Mouse (Mus musculus) forebrain, embryonic 10.5 days (tissue): Measurements from ENCODE around the gene Zfp866. TPM values are rescaled to one million over a fixed set of nuclear protein-coding genes. Genes with fewer than 3 reads are reported as not detected.

Experiments used
- DNase-seq: peaks from one replicate; pipeline ENCODE4 v3.0.0-alpha.2; 2017; ENCODE audit warnings: low spot score; ENCODE audit errors: extremely low spot score
- H3K27ac ChIP-seq: fragments of 300-500 bp; sonication (generic); 2 replicates; pipeline ENCODE4 v1.5.1; 2016; ENCODE audit warnings: mild to moderate bottlenecking
- H3K27me3 ChIP-seq: fragments of 300-500 bp; sonication (generic); 2 replicates; pipeline ENCODE4 v1.6.1; 2016; ENCODE audit warnings: mild to moderate bottlenecking; ENCODE audit not compliant: poor library complexity, severe bottlenecking
- H3K36me3 ChIP-seq: fragments of 300-500 bp; sonication (generic); replicated peaks from 2 replicates; pipeline ENCODE4 v1.6.1; 2016; ENCODE audit warnings: mild to moderate bottlenecking, moderate library complexity
- H3K4me1 ChIP-seq: fragments of 300-500 bp; sonication (generic); 2 replicates; pipeline ENCODE4 v1.6.1; 2016
- H3K4me3 ChIP-seq: fragments of 300-500 bp; sonication (generic); 2 replicates; pipeline ENCODE4 v1.5.1; 2016; ENCODE audit warnings: mild to moderate bottlenecking, moderate library complexity
- H3K9me3 ChIP-seq: fragments of 300-500 bp; sonication (generic); 2 replicates; pipeline ENCODE4 v1.6.1; 2016; ENCODE audit warnings: mild to moderate bottlenecking, moderate library complexity
- whole genome bisulfite sequencing: fragments of 180-500 bp; shearing (Covaris S2); methylation state at CpG from one replicate; pipeline ENCODE4 v1.1.7; 2016; 5-methylcytosine and 5-hydroxymethylcytosine counted together
- polyA plus RNA-seq: library from polyadenylated mRNA; unstranded; fragments of >200 nt; fragmentation: Nextera tagmentation; extraction: Ambion mirVana; gene quantifications from 2 replicates; pipeline ENCODE4 v1.2.1, GENCODE M21; 2016

The Zfp866 gene
- polyA plus RNA-seq, 1 experiment from 2014 or later, result 34.8 TPM

DNA sequence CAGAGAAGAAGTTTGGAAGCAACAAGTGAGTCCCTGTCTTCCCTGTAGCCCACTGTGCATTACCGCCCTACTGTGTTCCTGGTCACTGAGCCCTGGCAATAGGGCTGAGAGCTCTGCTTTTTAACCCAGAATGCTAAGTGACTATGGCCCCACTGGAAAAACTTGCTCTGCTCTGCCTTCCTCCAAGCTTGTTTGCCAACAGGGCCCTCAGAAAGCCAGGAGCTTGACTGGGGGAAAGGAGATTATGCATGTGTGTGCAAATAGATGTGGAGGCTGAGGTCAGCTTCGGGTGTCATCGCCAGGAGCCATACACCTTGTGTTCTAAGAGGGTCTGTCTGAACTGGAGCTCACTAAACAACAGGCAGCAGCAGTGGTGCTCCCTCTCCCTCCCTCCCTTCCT is 3.1 kb upstream of the Zfp866 start:
- no peaks in the 10 kb centered on the region for H3K27me3 ChIP-seq
- WGBS, result 95% methylated on average over 3 of the region's 3 CpGs
- H3K4me3 ChIP-seq, result no peak overlapping the region

GRCm38 (mm10) chr8:69793666-69794065 is 2.7 kb upstream of the Zfp866 start:
- no peaks in the 10 kb centered on the region for H3K27me3 ChIP-seq
- DNase-seq, result no peak
- no peak overlapping the region for H3K27ac ChIP-seq
- peaks cover 60% of the 10 kb centered on the region for H3K36me3 ChIP-seq
- H3K4me3 ChIP-seq, result no peak overlapping the region
- no peaks in the 10 kb centered on the region for H3K9me3 ChIP-seq
- H3K4me1 ChIP-seq, result peaks cover 28% of the 10 kb centered on the region
- 93% methylated on average over 4 of the region's 4 CpGs for WGBS

More for the DNA sequence above, 3.1 kb upstream of the Zfp866 start:
- Histone ChIP-seq H3K27ac (no peak overlapping the region), H3K36me3 (peaks cover 65% of the 10 kb centered on the region), H3K4me1 (peaks cover 28% of the 10 kb centered on the region), H3K9me3 (no peaks in the 10 kb centered on the region)
- DNase-seq, result no peak

DNA sequence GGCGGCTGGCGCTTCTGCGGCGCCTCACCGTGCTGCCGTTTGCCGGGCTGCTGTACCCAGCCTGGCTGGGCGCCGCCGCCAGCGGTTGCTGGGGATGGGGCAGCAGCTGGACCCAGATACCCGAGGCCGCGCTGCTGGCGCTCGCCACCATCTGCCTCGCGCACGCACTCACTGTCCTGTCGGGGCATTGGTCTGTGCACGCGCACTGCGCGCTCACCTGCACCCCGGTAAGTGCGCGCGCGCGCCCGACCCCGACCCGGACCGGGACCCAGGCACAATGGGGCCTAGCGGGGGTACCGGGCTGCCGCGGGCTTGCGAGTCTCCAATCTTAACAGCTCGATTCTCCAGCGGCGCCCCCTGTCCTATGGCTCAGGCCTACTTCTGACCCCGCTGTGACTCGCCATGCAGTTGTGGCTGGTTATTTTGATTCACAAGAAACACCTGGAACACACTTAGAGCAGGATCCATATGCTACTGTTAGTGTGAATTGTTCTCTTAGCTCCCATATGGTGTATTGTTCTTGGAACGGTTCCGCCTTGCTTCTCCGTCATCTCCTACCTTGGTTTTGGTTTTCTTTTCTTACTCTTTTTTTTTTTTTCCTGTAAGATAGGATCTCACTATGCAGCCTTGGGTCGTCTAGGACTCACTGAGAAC is 564 bp upstream of the Zfp866 start:
- Histone ChIP-seq H3K36me3 (peaks cover 39% of the 10 kb centered on the region), H3K4me3 (peak overlapping the region; percentile 87), H3K27me3 (no peaks in the 10 kb centered on the region), H3K27ac (peak overlapping the region; percentile 97), H3K4me1 (peaks cover 28% of the 10 kb centered on the region), H3K9me3 (no peaks in the 10 kb centered on the region)
- WGBS, result under 1% methylated on average over 48 of the region's 48 CpGs
- DNase-seq, result peak; percentile 53

DNA sequence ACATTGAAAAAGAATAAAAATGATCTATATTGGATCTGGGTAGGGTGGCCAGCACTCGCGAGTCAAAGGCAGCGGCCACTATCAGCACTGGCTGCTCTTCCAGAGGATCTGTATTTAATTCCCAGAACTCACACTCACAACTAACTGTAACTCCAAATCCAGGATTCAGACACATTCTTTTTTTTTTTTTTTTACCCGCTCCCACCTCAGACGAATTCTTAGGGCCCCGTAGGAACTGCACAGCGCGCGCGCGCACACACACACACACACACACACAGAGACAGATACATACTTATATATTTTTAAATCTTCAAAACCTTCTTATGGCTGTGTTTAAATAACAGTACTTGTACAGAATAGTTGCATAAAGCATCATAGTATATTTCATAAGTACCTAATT is 614 bp downstream of the Zfp866 start:
- peaks cover 28% of the 10 kb centered on the region for H3K4me1 ChIP-seq
- DNase-seq, result no peak
- peak overlapping the region; percentile 97 for H3K27ac ChIP-seq
- peaks cover 27% of the 10 kb centered on the region for H3K36me3 ChIP-seq
- H3K27me3 ChIP-seq, result no peaks in the 10 kb centered on the region
- 41% methylated on average over 11 of the region's 11 CpGs for WGBS
- no peaks in the 10 kb centered on the region for H3K9me3 ChIP-seq
- H3K4me3 ChIP-seq, result peak overlapping the region; percentile 87

GRCm38 (mm10) chr8:69789731-69790130 is 1.2 kb downstream of the Zfp866 start:
- DNase-seq, result no peak

GRCm38 (mm10) chr8:69789105-69789504 is 1.9 kb downstream of the Zfp866 start:
- Histone ChIP-seq H3K9me3 (no peaks in the 10 kb centered on the region), H3K36me3 (peaks cover 15% of the 10 kb centered on the region), H3K4me3 (no peak overlapping the region), H3K4me1 (peaks cover 28% of the 10 kb centered on the region), H3K27me3 (no peaks in the 10 kb centered on the region), H3K27ac (no peak overlapping the region)
- WGBS, result 93% methylated on average over 5 of the region's 5 CpGs
- no peak for DNase-seq

More at GRCm38 (mm10) chr8:69789731-69790130, 1.2 kb downstream of the Zfp866 start:
- H3K27me3 ChIP-seq, result no peaks in the 10 kb centered on the region
- H3K4me1 ChIP-seq, result peaks cover 28% of the 10 kb centered on the region
- H3K9me3 ChIP-seq, result no peaks in the 10 kb centered on the region
- H3K27ac ChIP-seq, result no peak overlapping the region
- WGBS, result 79% methylated on average over 5 of the region's 5 CpGs
- H3K36me3 ChIP-seq, result peaks cover 21% of the 10 kb centered on the region
- peak overlapping the region; percentile 87; the same call in 1 of the 2 replicates for H3K4me3 ChIP-seq

DNA sequence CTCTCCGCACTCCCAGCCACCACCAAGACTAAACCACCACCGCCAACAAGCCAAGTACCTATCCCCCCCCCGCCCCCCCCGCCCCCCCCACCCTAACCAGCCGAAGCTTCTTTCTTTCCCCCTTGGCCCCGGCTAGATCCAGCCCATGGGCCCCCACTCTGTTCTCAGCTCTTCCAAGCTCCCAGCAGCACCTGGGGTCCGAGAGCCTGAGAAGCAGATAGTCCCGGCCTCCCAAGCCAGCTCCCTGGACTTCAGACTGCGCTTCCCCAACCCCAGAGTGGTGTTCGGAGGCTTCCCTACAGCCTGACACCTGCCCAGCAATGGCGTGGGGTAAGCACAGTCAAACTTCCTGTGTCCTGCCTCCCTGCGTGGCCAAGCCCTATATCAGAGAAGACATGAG is 13.9 kb downstream of the Zfp866 start:
- H3K4me3 ChIP-seq, result no peak overlapping the region
- no peak overlapping the region for H3K27ac ChIP-seq
- no peak for DNase-seq
- no peaks in the 10 kb centered on the region for H3K27me3 ChIP-seq
- no peaks in the 10 kb centered on the region for H3K9me3 ChIP-seq
- peaks cover 24% of the 10 kb centered on the region for H3K4me1 ChIP-seq
- 64% methylated on average over 10 of the region's 12 CpGs for WGBS
- H3K36me3 ChIP-seq, result peaks cover 6% of the 10 kb centered on the region

- peak overlapping the region; percentile 76 for H3K4me3 ChIP-seq
- H3K9me3 ChIP-seq, result no peaks in the 10 kb centered on the region
- H3K27me3 ChIP-seq, result no peaks in the 10 kb centered on the region
- DNase-seq, result no peak
- peak overlapping the region; percentile 98 for H3K27ac ChIP-seq
- WGBS, result 63% methylated on average over 2 of the region's 2 CpGs
- peaks cover 25% of the 10 kb centered on the region for H3K36me3 ChIP-seq
- peaks cover 28% of the 10 kb centered on the region for H3K4me1 ChIP-seq
These were observed 15.8 kb downstream of the Zfp866 start for GRCm38 (mm10) chr8:69775149-69775534.

DNA sequence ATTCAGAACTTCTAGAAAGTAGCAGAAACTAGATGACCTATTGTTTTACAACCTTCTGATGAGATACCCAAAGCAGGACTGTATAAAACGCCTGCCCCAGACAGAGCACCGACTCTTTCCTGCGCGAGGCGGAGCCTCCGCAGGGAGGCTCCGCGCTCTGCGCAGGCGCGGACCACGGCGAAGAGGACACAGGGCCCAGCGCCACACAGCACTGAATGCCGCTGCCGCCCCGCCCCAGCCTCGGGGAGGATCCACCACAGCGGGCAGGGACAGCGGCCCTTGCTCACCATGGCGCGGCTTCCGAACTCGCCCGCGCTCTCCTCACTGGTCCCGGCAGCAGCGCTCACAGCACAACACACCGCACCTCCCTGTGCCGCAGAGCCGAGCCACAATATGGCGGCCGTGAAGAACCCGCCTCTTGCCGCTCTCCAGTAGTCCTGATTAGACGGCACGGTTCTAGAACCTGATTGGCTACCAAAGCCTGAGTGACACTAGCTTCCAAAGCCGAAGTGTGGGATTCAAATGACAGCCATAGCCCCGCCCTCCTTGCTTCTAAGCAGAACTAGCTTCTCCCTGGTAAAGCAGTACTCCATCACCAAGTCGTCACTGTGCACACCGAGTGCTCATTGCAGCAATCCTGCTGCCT is 16.4 kb downstream of the Zfp866 start, which contains the start of gene Gm20422:
Gene Gm20422 (minus strand): TSS at position 384 of the 646 bp plus-strand sequence.
- Histone ChIP-seq H3K9me3 (no peaks in the 10 kb centered on the region), H3K4me3 (peak within 1 kb of the TSS; percentile 76), H3K4me1 (peaks cover 28% of the 10 kb centered on the region), H3K27me3 (no peaks in the 10 kb centered on the region), H3K36me3 (peaks cover 31% of the 10 kb centered on the region), H3K27ac (peak within 1 kb of the TSS; percentile 98)
- 0% methylated on average over 41 of the region's 41 CpGs for WGBS
- DNase-seq, result peak; percentile 92

DNA sequence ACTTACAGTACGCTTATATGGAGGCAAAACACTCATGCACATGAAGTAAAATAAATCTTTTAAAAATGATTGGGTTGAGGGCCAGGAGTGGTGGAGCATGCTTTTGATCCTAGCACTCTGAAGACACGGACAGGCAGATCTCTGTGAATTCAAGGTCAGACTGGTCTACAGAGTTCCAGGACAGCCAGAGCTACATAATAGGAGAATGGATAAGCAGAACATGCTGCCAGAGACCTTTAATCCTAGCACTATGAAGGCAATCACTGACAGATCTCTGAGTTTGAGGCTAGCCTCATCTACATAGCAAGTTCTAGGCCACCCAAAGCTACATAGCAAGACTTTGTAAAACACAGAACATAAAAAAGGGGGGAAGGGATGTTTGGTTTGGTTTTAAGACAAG is 18.9 kb downstream of the Zfp866 start:
- Histone ChIP-seq H3K36me3 (peaks cover 56% of the 10 kb centered on the region), H3K4me3 (no peak overlapping the region), H3K27ac (no peak overlapping the region), H3K27me3 (no peaks in the 10 kb centered on the region), H3K9me3 (peaks cover 8% of the 10 kb centered on the region; the same call in 1 of the 2 replicates), H3K4me1 (peaks cover 28% of the 10 kb centered on the region)
- DNase-seq, result no peak
- WGBS, result 92% methylated on average over 2 of the region's 2 CpGs

- peaks cover 65% of the 10 kb centered on the region for H3K36me3 ChIP-seq
- WGBS, result 96% methylated on average over 9 of the region's 9 CpGs
- DNase-seq, result no peak
These were observed 19.8 kb downstream of the Zfp866 start for GRCm38 (mm10) chr8:69771221-69771620.

DNA sequence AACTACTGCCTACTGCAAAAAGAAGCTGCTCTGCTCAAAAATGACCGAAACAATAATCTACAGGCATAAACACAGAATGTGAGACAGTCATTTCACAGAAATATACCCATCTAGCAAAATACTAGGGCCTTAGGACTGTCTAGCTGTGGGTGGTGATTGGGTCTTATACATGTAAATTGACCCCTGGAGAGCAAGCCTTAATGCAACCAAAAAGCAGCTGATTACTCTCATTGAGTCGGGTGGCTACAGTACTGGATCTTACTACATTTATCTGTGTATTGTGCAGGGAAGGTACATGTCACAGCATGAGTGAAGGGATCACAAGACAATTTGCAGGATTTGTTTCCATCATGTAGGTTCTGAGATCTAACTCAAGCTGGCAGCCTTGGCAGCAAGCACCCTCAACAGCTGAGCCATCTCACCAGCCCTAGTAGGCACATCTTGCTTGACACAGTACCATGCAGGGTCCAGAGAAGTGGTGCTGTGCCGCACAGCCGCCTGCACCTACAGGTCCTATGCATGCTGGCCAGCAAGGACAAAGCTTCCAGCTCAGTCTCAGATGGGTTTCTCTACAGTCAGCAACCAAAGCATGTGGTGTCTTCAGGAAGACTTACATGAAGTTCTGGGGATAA is 29.0 kb downstream of the Zfp866 start:
- Histone ChIP-seq H3K36me3 (peaks cover 95% of the 10 kb centered on the region), H3K4me3 (no peak overlapping the region), H3K27ac (no peak overlapping the region), H3K9me3 (peaks cover 12% of the 10 kb centered on the region; the same call in 1 of the 2 replicates), H3K4me1 (no peaks in the 10 kb centered on the region), H3K27me3 (no peaks in the 10 kb centered on the region)
- WGBS, result 92% methylated on average over 4 of the region's 4 CpGs
- DNase-seq, result no peak

More at GRCm38 (mm10) chr8:69771221-69771620, 19.8 kb downstream of the Zfp866 start:
- H3K27ac ChIP-seq, result no peak overlapping the region
- no peaks in the 10 kb centered on the region for H3K27me3 ChIP-seq
- peaks cover 28% of the 10 kb centered on the region for H3K4me1 ChIP-seq
- H3K4me3 ChIP-seq, result no peak overlapping the region
- H3K9me3 ChIP-seq, result peaks cover 14% of the 10 kb centered on the region; the same call in 1 of the 2 replicates

- no peaks in the 10 kb centered on the region for H3K27me3 ChIP-seq
- H3K9me3 ChIP-seq, result no peaks in the 10 kb centered on the region
- H3K4me3 ChIP-seq, result no peak overlapping the region
- H3K27ac ChIP-seq, result no peak overlapping the region
- H3K36me3 ChIP-seq, result peaks cover 77% of the 10 kb centered on the region
- no peak for DNase-seq
- WGBS, result 95% methylated on average over 5 of the region's 5 CpGs
- H3K4me1 ChIP-seq, result no peaks in the 10 kb centered on the region
These were observed 32.7 kb downstream of the Zfp866 start for GRCm38 (mm10) chr8:69758316-69758715.
